Mouse (Mus musculus) liver, embryonic 14.5 days (tissue): ENCODE data around the gene Vipas39. TPM values are rescaled to one million over a fixed set of nuclear protein-coding genes. Genes with fewer than 3 reads are reported as not detected.

Source experiments
- ATAC-seq: fragments of 200-750 bp; cut with Nextera tagmentation; 2 replicates; pipeline ENCODE4 v1.8.0; 2017; ENCODE audit warnings: moderate number of reproducible peaks, mild to moderate bottlenecking, moderate library complexity; ENCODE audit not compliant: insufficient read depth
- DNase-seq, 3 experiments: peaks; one replicate each; pipeline ENCODE4 v3.0.0-alpha.2; 2012 to 2013; ENCODE audit warnings: low read depth in 3 of 3, low spot score in 3 of 3
- H3K27ac ChIP-seq: fragments of 300-500 bp; sonication (generic); 2 replicates; pipeline ENCODE4 v1.5.1; 2014; ENCODE audit warnings: moderate library complexity, mild to moderate bottlenecking, control low read depth, inconsistent platforms
- H3K27me3 ChIP-seq: fragments of 300-500 bp; sonication (generic); 2 replicates; pipeline ENCODE4 v1.6.1; 2014; ENCODE audit warnings: mild to moderate bottlenecking, low read length, moderate library complexity; ENCODE audit not compliant: control insufficient read depth, insufficient read depth
- H3K36me3 ChIP-seq: fragments of 300-500 bp; sonication (generic); replicated peaks from 2 replicates; pipeline ENCODE4 v1.6.1; 2014; ENCODE audit warnings: low read depth; ENCODE audit not compliant: control insufficient read depth, insufficient read depth
- H3K4me1 ChIP-seq, 2 experiments: fragments of 200-500 bp in 1 of 2; fragments of 300-500 bp in 1 of 2; sonication (generic) in 1 of 2; replicated peaks; 2 replicates each; pipeline ENCODE4 v1.6.1; 2012 to 2014; ENCODE audit warnings: antibody characterized with exemption in 1 of 2, inconsistent platforms in 1 of 2, low read length in 1 of 2; ENCODE audit not compliant: control insufficient read depth in 2 of 2, insufficient read depth in 2 of 2
- H3K4me2 ChIP-seq: fragments of 300-500 bp; sonication (generic); 2 replicates; pipeline ENCODE4 v1.6.1; 2014; ENCODE audit warnings: low read depth, mild to moderate bottlenecking, control low read depth, moderate library complexity
- H3K4me3 ChIP-seq, 2 experiments: fragments of 200-500 bp in 1 of 2; fragments of 300-500 bp in 1 of 2; sonication (generic) in 1 of 2; 2 replicates each; pipeline ENCODE4 v1.5.1; 2012 to 2014; ENCODE audit warnings: low read depth in 2 of 2, low read length in 2 of 2, mild to moderate bottlenecking in 2 of 2, control low read depth in 1 of 2, inconsistent platforms in 1 of 2, moderate library complexity in 1 of 2; ENCODE audit not compliant: insufficient read depth in 1 of 2
- H3K9ac ChIP-seq: fragments of 300-500 bp; sonication (generic); replicated peaks from 2 replicates; pipeline ENCODE4 v1.6.1; 2014; ENCODE audit warnings: mild to moderate bottlenecking, control low read depth, moderate library complexity
- H3K9me3 ChIP-seq: fragments of 300-500 bp; sonication (generic); 2 replicates; pipeline ENCODE4 v1.6.1; 2016; ENCODE audit warnings: low read length, mixed read lengths; ENCODE audit not compliant: control insufficient read depth
- CTCF ChIP-seq: IDR thresholded peaks from 2 replicates; pipeline ENCODE4 v1.5.1; 2016; ENCODE audit warnings: antibody characterized with exemption, low read depth, control low read depth
- EP300 ChIP-seq: IDR thresholded peaks from 2 replicates; pipeline ENCODE4 v1.6.1; 2016; ENCODE audit warnings: antibody characterized with exemption, low read depth
- WGBS: fragments of 180-500 bp; shearing (Covaris S2); extraction: QIAGEN DNeasy Blood & Tissue Kit; methylation state at CpG from one replicate; pipeline ENCODE4 v1.1.7; 2014; ENCODE audit not compliant: insufficient replicate concordance; 5-methylcytosine and 5-hydroxymethylcytosine counted together
- polyA plus RNA-seq, 2 experiments: library from polyadenylated mRNA; depleted of rRNA in 1 of 2; stranded (reverse) in 1 of 2; unstranded in 1 of 2; fragments of >200 nt; fragmentation: Nextera tagmentation in 1 of 2; extraction: Ambion mirVana in 1 of 2; gene quantifications; 2 replicates each; pipeline versions ENCODE4 v1.2.1 to v1.2.3; 2012 to 2014

Gene Vipas39
- polyA plus RNA-seq, 2 experiments, result 7.8 to 8.0 TPM

DNA sequence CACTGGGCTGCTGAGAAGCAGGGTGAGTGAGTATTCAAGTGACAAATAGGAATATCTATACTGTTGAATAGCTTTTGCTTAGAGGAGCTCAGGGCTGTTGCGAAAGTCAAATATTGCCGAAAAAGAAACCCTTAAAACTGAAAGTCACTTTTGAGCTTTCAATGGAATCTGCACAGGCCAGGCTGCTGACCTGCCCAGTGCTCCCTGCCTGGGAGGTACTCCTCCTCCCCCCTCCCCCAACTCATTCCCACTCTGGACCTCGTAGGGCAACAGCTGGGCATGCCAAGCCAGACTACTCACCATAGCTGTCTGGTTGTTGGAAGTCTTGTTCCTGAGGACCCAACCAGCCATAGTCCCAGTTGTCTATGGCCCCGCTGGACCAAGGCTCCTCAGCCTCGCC is 18.7 kb upstream of the Vipas39 start:
- no peak for ATAC-seq
- H3K9ac ChIP-seq, result no peak overlapping the region
- no peak overlapping the region for H3K4me3 ChIP-seq
- H3K4me1 ChIP-seq, result no peaks in the 10 kb centered on the region
- no peak for DNase-seq
- H3K4me2 ChIP-seq, result no peak overlapping the region
- TF ChIP-seq CTCF (no peak), EP300 (no peak)
- no peaks in the 10 kb centered on the region for H3K36me3 ChIP-seq
- no peaks in the 10 kb centered on the region for H3K27me3 ChIP-seq
- 67% methylated on average over 5 of the region's 5 CpGs for WGBS
- H3K27ac ChIP-seq, result no peak overlapping the region
- no peaks in the 10 kb centered on the region for H3K9me3 ChIP-seq

DNA sequence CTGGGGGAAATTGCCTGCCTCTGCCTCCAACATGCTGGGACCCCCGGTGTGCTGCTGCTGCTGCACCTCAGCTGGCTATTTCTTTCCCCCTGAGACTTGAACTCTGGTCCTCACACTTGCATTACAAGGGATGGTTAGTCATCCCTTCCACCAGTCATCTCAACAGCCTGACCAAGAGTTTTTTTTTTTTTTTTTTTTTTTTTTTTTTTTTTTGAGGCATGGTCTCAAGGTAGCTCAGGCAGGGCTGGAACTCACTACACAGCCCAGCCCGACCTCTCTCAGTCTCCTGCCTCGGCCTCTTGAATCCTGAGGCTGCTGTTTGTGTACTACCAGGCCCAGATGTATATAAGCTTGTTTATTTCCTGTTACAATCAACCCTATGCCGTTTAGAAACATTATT is 18.2 kb upstream of the Vipas39 start:
- no peak overlapping the region for H3K4me3 ChIP-seq
- H3K27me3 ChIP-seq, result no peaks in the 10 kb centered on the region
- H3K9ac ChIP-seq, result no peak overlapping the region
- no peaks in the 10 kb centered on the region for H3K36me3 ChIP-seq
- no peak overlapping the region for H3K4me2 ChIP-seq
- WGBS, result 48% methylated on average over 4 of the region's 4 CpGs
- TF ChIP-seq CTCF, result no peak
- no peak for TF ChIP-seq EP300
- DNase-seq, result no peak
- no peak overlapping the region for H3K27ac ChIP-seq
- ATAC-seq, result no peak
- no peaks in the 10 kb centered on the region for H3K9me3 ChIP-seq
- no peaks in the 10 kb centered on the region for H3K4me1 ChIP-seq

DNA sequence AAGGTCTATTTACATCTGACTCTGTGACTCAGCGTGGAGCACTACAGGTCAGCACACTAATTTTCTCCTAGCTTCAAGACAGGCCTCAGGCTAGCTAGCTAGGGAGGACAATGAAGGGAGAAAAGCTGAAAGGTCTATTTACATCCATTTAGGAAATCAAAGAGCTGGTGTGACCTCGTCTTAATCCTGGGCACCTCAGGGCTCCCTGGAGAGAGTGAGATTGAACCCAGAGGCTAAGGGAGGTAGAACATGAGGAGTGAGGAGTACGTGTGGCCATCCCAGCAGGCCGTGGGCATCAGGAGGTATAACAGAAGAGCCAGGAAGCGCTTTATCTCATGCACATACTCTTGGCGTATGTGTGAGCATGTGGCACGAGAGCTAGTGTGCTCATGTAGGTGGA is 17.6 kb upstream of the Vipas39 start:
- DNase-seq (no peak), ATAC-seq (no peak)
- Histone ChIP-seq H3K4me1 (no peaks in the 10 kb centered on the region; a peak in 1 of 4 replicates), H3K27ac (no peak overlapping the region), H3K4me2 (no peak overlapping the region), H3K36me3 (no peaks in the 10 kb centered on the region), H3K4me3 (no peak overlapping the region), H3K27me3 (no peaks in the 10 kb centered on the region), H3K9me3 (no peaks in the 10 kb centered on the region), H3K9ac (no peak overlapping the region)
- 58% methylated on average over 7 of the region's 7 CpGs for WGBS
- no peak for TF ChIP-seq CTCF
- TF ChIP-seq EP300, result no peak

DNA sequence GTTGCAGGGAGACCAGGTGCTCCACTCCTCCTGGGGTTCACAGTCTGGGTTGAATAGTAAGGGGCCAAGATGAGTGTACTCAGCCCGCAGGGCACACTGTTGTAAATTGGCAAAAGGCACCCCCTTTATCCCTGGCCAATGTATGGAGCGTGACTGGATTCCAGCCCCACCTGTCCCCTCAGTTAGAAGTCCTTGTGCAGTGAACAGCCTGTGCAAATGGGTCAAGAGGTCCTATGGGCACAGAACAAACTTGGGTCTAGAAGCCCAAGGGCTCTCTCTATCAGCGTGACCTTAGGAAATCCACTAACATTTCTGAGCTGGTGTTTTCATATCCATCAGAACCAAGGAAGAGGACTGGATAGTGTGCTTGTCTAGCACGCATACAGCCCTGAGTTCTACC is 16.7 kb upstream of the Vipas39 start:
- ATAC-seq (no peak), DNase-seq (no peak)
- Histone ChIP-seq H3K27ac (no peak overlapping the region), H3K4me2 (no peak overlapping the region), H3K27me3 (no peaks in the 10 kb centered on the region), H3K9me3 (no peaks in the 10 kb centered on the region), H3K36me3 (no peaks in the 10 kb centered on the region), H3K4me1 (peaks cover 0 to 4% of the 10 kb centered on the region in 2 experiments; a peak in 3 of 4 replicates), H3K9ac (no peak overlapping the region), H3K4me3 (no peak overlapping the region)
- TF ChIP-seq EP300 (no peak), CTCF (no peak)
- WGBS, result 88% methylated on average over 4 of the region's 4 CpGs

DNA sequence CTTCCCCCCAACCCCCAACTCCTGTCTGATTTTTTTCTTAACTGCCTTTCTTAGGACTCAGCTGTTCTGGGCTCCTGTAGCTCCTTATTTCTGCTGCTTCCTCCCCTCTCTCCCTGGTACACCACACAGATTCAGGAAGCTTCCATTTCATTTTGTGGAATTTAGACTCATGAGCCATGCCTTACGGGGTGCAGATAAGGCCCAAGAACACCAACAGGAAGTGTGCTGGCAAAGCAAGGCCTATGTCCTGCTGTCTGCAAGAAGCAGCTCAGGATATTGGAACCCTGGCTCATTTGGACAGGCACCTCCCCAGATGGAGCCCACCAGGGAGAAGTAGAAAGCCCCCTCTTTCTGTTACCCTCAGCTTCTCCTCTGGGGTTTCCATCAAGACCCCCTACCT is 15.7 kb upstream of the Vipas39 start:
- ATAC-seq (no peak), DNase-seq (no peak)
- no peak overlapping the region for H3K27ac ChIP-seq
- H3K9ac ChIP-seq, result no peak overlapping the region
- peaks cover 0 to 4% of the 10 kb centered on the region in 2 experiments; a peak in 3 of 4 replicates for H3K4me1 ChIP-seq
- H3K4me3 ChIP-seq, result no peak overlapping the region
- H3K36me3 ChIP-seq, result no peaks in the 10 kb centered on the region
- no peaks in the 10 kb centered on the region for H3K9me3 ChIP-seq
- H3K4me2 ChIP-seq, result no peak overlapping the region
- TF ChIP-seq CTCF, result no peak
- no peak for TF ChIP-seq EP300
- 13% methylated on average over 1 of the region's 1 CpGs for WGBS
- H3K27me3 ChIP-seq, result no peaks in the 10 kb centered on the region
